Mouse (Mus musculus): ENCODE results near the gene Sh3gl3. TPM values are rescaled to one million over a fixed set of nuclear protein-coding genes. Genes with fewer than 3 reads are reported as not detected.

Sh3gl3 gene
- polyA plus RNA-seq, 1 experiment = not detected

DNA sequence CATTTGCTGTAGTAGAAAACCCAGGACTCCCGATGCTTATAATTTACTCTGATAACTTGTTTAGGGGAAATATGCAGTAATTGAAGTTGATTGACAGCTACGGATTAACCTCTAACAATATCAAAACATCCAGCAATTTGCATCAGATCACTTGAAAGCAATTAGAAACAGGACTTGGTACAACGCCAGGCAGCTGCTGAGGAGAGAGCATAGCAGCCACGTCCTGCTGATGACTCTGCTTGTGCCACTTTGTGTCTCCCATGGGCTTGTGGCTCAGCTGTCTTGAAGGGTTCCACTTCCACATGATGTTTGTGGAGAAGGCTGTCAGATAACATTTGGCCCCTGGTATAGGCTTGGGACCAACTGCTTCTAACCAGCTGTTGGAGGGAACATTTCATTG, 134.8 kb downstream of the Sh3gl3 start:
- Histone ChIP-seq H3K9me3 (ENCODE audit: control insufficient read depth, low read length) (no peaks in the 10 kb centered on the region), H3K4me3 (replicated peaks) (no peak overlapping the region), H3K36me3 (ENCODE audit: control insufficient read depth) (no peaks in the 10 kb centered on the region), H3K27me3 (ENCODE audit: control insufficient read depth) (no peaks in the 10 kb centered on the region), H3K4me1 (ENCODE audit: control insufficient read depth) (no peaks in the 10 kb centered on the region)
- no peak for TF ChIP-seq GATA1 (IDR thresholded peaks at IDR 0.05; ENCODE audit: low read length)
- TF ChIP-seq TAL1 (IDR thresholded peaks at IDR 0.05; ENCODE audit: low read length) = no peak

DNA sequence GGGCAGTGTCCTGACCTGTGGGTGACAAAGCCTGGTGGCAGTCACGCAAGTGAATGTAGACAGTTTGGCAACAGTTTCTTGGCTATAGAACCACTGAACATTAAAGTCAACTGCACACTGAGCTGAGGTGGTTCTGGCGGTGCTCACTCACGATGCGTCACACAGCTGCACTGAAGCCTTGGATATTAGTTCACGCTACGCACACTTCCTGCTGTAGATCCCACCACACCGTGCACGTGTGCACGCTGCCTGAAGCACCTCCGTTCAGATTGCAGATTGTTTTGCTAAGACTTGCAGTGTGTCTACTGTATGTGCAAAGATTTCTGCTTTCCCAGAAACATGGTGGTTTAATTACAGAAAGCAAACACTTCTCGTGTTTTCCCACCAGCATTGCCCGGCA, 144.9 kb downstream of the Sh3gl3 start:
- H3K4me3 ChIP-seq (replicated peaks) = no peak overlapping the region
- H3K9me3 ChIP-seq (ENCODE audit: control insufficient read depth, low read length) = no peaks in the 10 kb centered on the region
- no peaks in the 10 kb centered on the region for H3K36me3 ChIP-seq (ENCODE audit: control insufficient read depth)
- no peaks in the 10 kb centered on the region for H3K27me3 ChIP-seq (ENCODE audit: control insufficient read depth)
- no peaks in the 10 kb centered on the region for H3K4me1 ChIP-seq (ENCODE audit: control insufficient read depth)
- no peak for TF ChIP-seq GATA1 (IDR thresholded peaks at IDR 0.05; ENCODE audit: low read length)
- no peak for TF ChIP-seq TAL1 (IDR thresholded peaks at IDR 0.05; ENCODE audit: low read length)

GRCm38 (mm10) chr7:82326616-82327015, 153.0 kb downstream of the Sh3gl3 start:
- no peak overlapping the region for H3K4me3 ChIP-seq (replicated peaks)
- H3K9me3 ChIP-seq (ENCODE audit: control insufficient read depth, low read length) = no peaks in the 10 kb centered on the region
- no peaks in the 10 kb centered on the region for H3K27me3 ChIP-seq (ENCODE audit: control insufficient read depth)
- H3K4me1 ChIP-seq (ENCODE audit: control insufficient read depth) = no peaks in the 10 kb centered on the region
- TF ChIP-seq TAL1 (IDR thresholded peaks at IDR 0.05; ENCODE audit: low read length) (no peak), GATA1 (IDR thresholded peaks at IDR 0.05; ENCODE audit: low read length) (no peak)
- no peaks in the 10 kb centered on the region for H3K36me3 ChIP-seq (ENCODE audit: control insufficient read depth)

GRCm38 (mm10) chr7:82327201-82327600, 153.6 kb downstream of the Sh3gl3 start:
- no peaks in the 10 kb centered on the region for H3K9me3 ChIP-seq (ENCODE audit: control insufficient read depth, low read length)
- no peaks in the 10 kb centered on the region for H3K27me3 ChIP-seq (ENCODE audit: control insufficient read depth)
- no peaks in the 10 kb centered on the region for H3K36me3 ChIP-seq (ENCODE audit: control insufficient read depth)
- no peaks in the 10 kb centered on the region for H3K4me1 ChIP-seq (ENCODE audit: control insufficient read depth)
- H3K4me3 ChIP-seq (replicated peaks) = no peak overlapping the region
- TF ChIP-seq GATA1 (IDR thresholded peaks at IDR 0.05; ENCODE audit: low read length) (no peak), TAL1 (IDR thresholded peaks at IDR 0.05; ENCODE audit: low read length) (no peak)

DNA sequence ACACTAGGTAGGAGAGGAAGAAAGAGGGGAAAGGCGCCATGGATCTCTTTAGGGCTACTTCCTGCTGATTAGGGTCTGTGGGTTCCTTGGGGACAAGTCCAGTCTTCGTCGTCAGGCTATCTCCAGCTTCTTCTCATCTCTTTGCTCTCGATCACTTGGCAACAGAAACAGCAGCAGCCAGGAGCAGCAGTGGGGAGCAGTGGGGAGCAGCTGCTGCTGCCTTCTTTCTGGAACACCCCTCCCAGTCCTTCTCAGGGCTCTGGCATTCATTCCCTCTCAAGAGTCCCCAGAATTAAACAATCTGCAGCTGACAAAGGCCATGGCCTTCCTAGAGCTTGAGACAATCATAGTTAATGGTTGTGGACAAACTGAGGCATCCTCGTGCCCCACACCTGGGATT, 154.2 kb downstream of the Sh3gl3 start:
- no peak for TF ChIP-seq GATA1 (IDR thresholded peaks at IDR 0.05; ENCODE audit: low read length)
- TF ChIP-seq TAL1 (IDR thresholded peaks at IDR 0.05; ENCODE audit: low read length) = no peak
- Histone ChIP-seq H3K4me1 (ENCODE audit: control insufficient read depth) (no peaks in the 10 kb centered on the region), H3K36me3 (ENCODE audit: control insufficient read depth) (no peaks in the 10 kb centered on the region), H3K4me3 (replicated peaks) (no peak overlapping the region), H3K27me3 (ENCODE audit: control insufficient read depth) (no peaks in the 10 kb centered on the region), H3K9me3 (ENCODE audit: control insufficient read depth, low read length) (no peaks in the 10 kb centered on the region)

- Histone ChIP-seq H3K4me3 (replicated peaks) (no peak overlapping the region), H3K9me3 (ENCODE audit: control insufficient read depth, low read length) (no peaks in the 10 kb centered on the region), H3K4me1 (ENCODE audit: control insufficient read depth) (no peaks in the 10 kb centered on the region), H3K27me3 (ENCODE audit: control insufficient read depth) (peaks cover 10% of the 10 kb centered on the region), H3K36me3 (ENCODE audit: control insufficient read depth) (no peaks in the 10 kb centered on the region)
- TF ChIP-seq TAL1 (IDR thresholded peaks at IDR 0.05; ENCODE audit: low read length) (no peak), GATA1 (IDR thresholded peaks at IDR 0.05; ENCODE audit: low read length) (no peak)
Observed at GRCm38 (mm10) chr7:82329831-82330230, 156.2 kb downstream of the Sh3gl3 start.

DNA sequence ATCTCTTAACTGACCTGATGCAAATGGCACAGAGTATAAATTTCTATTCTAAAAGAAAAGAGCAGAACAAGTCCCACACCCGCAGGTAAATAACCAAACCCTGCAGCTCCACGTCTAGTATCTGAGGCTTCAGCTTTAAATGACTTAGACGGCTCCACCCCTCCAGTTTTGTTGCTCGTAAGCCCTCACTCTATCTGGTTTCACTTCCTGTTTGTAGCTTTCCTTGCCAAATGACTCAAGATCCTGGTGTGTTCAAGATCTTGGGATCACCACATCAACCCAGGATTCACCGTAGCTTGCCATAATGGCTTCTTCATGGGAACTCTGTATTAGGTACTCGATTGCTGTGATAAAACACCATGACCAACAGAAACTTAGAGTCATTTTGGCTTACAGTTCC, 157.2 kb downstream of the Sh3gl3 start:
- TF ChIP-seq TAL1 (IDR thresholded peaks at IDR 0.05; ENCODE audit: low read length) (no peak), GATA1 (IDR thresholded peaks at IDR 0.05; ENCODE audit: low read length) (no peak)
- Histone ChIP-seq H3K36me3 (ENCODE audit: control insufficient read depth) (no peaks in the 10 kb centered on the region), H3K27me3 (ENCODE audit: control insufficient read depth) (peaks cover 20% of the 10 kb centered on the region), H3K4me3 (replicated peaks) (no peak overlapping the region), H3K4me1 (ENCODE audit: control insufficient read depth) (no peaks in the 10 kb centered on the region), H3K9me3 (ENCODE audit: control insufficient read depth, low read length) (no peaks in the 10 kb centered on the region)

DNA sequence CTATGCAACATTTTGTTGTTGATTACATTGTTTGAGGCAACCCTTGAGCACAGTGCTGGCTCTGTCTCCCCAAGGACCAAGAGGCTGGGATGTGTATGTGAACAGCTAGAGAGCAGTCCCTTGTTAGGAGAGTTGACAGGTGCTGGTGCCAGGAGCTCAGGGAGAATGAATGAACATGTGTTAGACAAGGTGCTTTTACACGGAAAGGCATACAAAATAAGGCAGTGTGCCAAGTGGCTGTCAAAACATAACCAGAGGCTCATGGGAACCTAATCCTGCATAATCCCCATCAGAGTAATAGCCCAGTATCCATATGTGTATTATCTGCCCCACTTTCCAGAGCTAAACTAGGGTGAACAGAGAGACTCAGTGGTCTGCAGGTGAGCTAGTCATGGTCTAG, 160.4 kb downstream of the Sh3gl3 start:
- Histone ChIP-seq H3K36me3 (ENCODE audit: control insufficient read depth) (no peaks in the 10 kb centered on the region), H3K9me3 (ENCODE audit: control insufficient read depth, low read length) (no peaks in the 10 kb centered on the region), H3K27me3 (ENCODE audit: control insufficient read depth) (peaks cover 33% of the 10 kb centered on the region), H3K4me1 (ENCODE audit: control insufficient read depth) (no peaks in the 10 kb centered on the region), H3K4me3 (replicated peaks) (no peak overlapping the region)
- TF ChIP-seq TAL1 (IDR thresholded peaks at IDR 0.05; ENCODE audit: low read length) (no peak), GATA1 (IDR thresholded peaks at IDR 0.05; ENCODE audit: low read length) (no peak)

DNA sequence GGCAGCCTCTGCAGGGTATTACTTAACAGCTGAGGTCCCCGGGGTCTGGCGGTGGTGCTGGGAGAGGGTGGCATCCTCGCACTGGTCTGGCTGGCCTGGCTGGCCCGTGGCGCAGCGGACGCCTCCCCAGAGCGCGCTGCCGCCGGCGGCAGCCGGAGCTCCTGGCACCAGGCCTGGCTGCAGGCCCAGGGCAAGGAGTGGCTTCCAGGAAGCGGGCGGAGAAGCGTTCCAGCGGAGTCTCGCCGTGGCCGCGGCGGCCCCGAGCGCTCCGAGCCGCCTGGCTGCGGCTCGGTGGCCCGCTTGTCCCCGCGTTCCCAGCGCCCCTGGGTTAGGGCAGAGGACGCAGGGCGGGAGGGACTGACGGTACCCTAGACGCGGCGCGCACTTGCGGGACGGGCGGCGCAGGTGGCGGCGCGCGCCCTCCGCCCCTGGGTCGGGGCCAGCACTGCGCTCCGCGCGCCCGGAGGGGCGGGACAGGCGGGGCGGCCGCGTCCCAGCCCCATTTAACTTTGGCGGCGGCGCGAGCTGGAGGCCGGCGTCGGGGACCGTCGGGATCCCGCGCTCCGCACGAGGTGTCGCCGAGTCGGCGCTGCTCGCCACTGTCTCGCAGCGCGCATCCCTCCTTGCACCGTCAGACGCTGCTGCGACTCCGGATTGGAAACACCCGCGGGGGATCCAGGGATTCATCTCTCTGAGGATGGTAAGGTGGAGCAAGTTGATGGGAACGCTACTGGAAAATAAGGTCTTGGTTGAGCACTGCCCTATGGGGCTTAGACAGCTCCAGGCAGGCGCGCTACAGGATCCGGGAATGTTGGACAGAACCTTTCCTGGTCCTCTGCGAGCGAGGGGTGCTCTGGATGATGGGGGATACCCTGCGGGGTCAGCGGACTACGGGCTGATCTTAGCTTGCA, 161.8 kb downstream of the Sh3gl3 start, which contains the start of gene Adamtsl3:
Adamtsl3 (plus strand) TSS at position 484 of the 911 bp plus-strand sequence.
- Histone ChIP-seq H3K27me3 (ENCODE audit: control insufficient read depth) (peaks cover 33% of the 10 kb centered on the region), H3K4me3 (replicated peaks) (no peak within 1 kb of the TSS), H3K4me1 (ENCODE audit: control insufficient read depth) (no peaks in the 10 kb centered on the region), H3K9me3 (ENCODE audit: control insufficient read depth, low read length) (no peaks in the 10 kb centered on the region), H3K36me3 (ENCODE audit: control insufficient read depth) (no peaks in the 10 kb centered on the region)
- no peak for TF ChIP-seq GATA1 (IDR thresholded peaks at IDR 0.05; ENCODE audit: low read length)
- TF ChIP-seq TAL1 (IDR thresholded peaks at IDR 0.05; ENCODE audit: low read length) = no peak

Measured in erythroblast, embryonic 14.5 days (primary cell).